Mouse (Mus musculus) kidney, adult 2 months (tissue): ENCODE results near the gene Clmp. TPM values are rescaled to one million over a fixed set of nuclear protein-coding genes. Genes with fewer than 3 reads are reported as not detected.

Source experiments
- DNase-seq: peaks from one replicate; pipeline ENCODE4 v3.0.0; 2021
- H3K27ac ChIP-seq: fragments of 200-500 bp; 2 replicates; pipeline ENCODE4 v1.5.1; 2012; ENCODE audit warnings: low read depth, low read length, control low read depth, inconsistent platforms; ENCODE audit not compliant: insufficient read depth
- H3K27me3 ChIP-seq: fragments of 200-500 bp; replicated peaks from 2 replicates; pipeline ENCODE4 v1.6.1; 2012; ENCODE audit warnings: mild to moderate bottlenecking, moderate library complexity, low read length, inconsistent platforms; ENCODE audit not compliant: control insufficient read depth, insufficient read depth
- H3K36me3 ChIP-seq: fragments of 200-500 bp; 2 replicates; pipeline ENCODE4 v1.6.1; 2012; ENCODE audit warnings: mild to moderate bottlenecking, moderate library complexity, low read length, inconsistent platforms; ENCODE audit not compliant: control insufficient read depth, insufficient read depth
- H3K4me1 ChIP-seq: fragments of 200-500 bp; 2 replicates; pipeline ENCODE4 v1.6.1; 2011; ENCODE audit warnings: low read length; ENCODE audit not compliant: control insufficient read depth, insufficient read depth
- H3K4me3 ChIP-seq: fragments of 200-500 bp; 2 replicates; pipeline ENCODE4 v1.5.1; 2011; ENCODE audit warnings: mild to moderate bottlenecking, low read depth, low read length, control low read depth; ENCODE audit not compliant: insufficient read depth
- CTCF ChIP-seq: fragments of 200-500 bp; conservative IDR thresholded peaks from 2 replicates; pipeline ENCODE4 v1.5.1; 2011; ENCODE audit warnings: low read depth, mild to moderate bottlenecking, control low read depth, low read length, moderate library complexity, mixed read lengths; ENCODE audit not compliant: insufficient read depth, insufficient read length
- POLR2A ChIP-seq: fragments of 200-500 bp; IDR thresholded peaks from one replicate; pipeline ENCODE4 v1.6.1; 2011; ENCODE audit warnings: low read depth, low read length, control low read depth
- WGBS: fragments of 180-500 bp; shearing (Covaris S2); methylation state at CpG from one replicate; pipeline ENCODE4 v1.1.7; 2018; 5-methylcytosine and 5-hydroxymethylcytosine counted together
- polyA plus RNA-seq: library from polyadenylated mRNA; depleted of rRNA; stranded (reverse); fragments of >200 nt; gene quantifications from 2 replicates; pipeline ENCODE4 v1.2.3, GENCODE M21; 2012

Gene Clmp
- polyA plus RNA-seq, 1 experiment: 4.5 TPM

GRCm38 (mm10) chr9:40808061-40808906, 122.5 kb downstream of the Clmp start:
- 59% methylated on average over 16 of the region's 16 CpGs for WGBS
- peak overlapping the region; percentile 46; the same call in 1 of the 2 replicates for H3K27ac ChIP-seq
- no peak for TF ChIP-seq POLR2A
- peaks cover 18% of the 10 kb centered on the region for H3K36me3 ChIP-seq
- H3K4me3 ChIP-seq: no peak overlapping the region
- peaks cover 13% of the 10 kb centered on the region for H3K4me1 ChIP-seq
- DNase-seq: no peak
- H3K27me3 ChIP-seq: no peaks in the 10 kb centered on the region

- 72% methylated on average over 8 of the region's 8 CpGs for WGBS
- no peak overlapping the region for H3K27ac ChIP-seq
Measured at GRCm38 (mm10) chr9:40808907-40809280, 123.1 kb downstream of the Clmp start.

GRCm38 (mm10) chr9:40811860-40812259, 126.1 kb downstream of the Clmp start:
- no peak for DNase-seq
- TF ChIP-seq CTCF (peak; percentile 27), POLR2A (no peak)
- H3K4me1 ChIP-seq: no peaks in the 10 kb centered on the region; the same call in 1 of the 2 replicates
- no peaks in the 10 kb centered on the region; the same call in 1 of the 2 replicates for H3K36me3 ChIP-seq
- H3K27ac ChIP-seq: no peak overlapping the region
- no peaks in the 10 kb centered on the region for H3K27me3 ChIP-seq
- H3K4me3 ChIP-seq: no peak overlapping the region
- WGBS: 62% methylated on average over 2 of the region's 2 CpGs

More at GRCm38 (mm10) chr9:40808907-40809280, 123.1 kb downstream of the Clmp start:
- no peak for DNase-seq
- H3K4me3 ChIP-seq: no peak overlapping the region
- no peaks in the 10 kb centered on the region for H3K27me3 ChIP-seq
- TF ChIP-seq POLR2A (no peak), CTCF (no peak)
- peaks cover 10% of the 10 kb centered on the region for H3K4me1 ChIP-seq
- H3K36me3 ChIP-seq: peaks cover 13% of the 10 kb centered on the region

- no peaks in the 10 kb centered on the region for H3K27me3 ChIP-seq
- H3K4me3 ChIP-seq: no peak overlapping the region
- DNase-seq: no peak
- H3K4me1 ChIP-seq: no peaks in the 10 kb centered on the region
- H3K27ac ChIP-seq: no peak overlapping the region
- 84% methylated on average over 7 of the region's 7 CpGs for WGBS
- H3K36me3 ChIP-seq: no peaks in the 10 kb centered on the region; the same call in 1 of the 2 replicates
- TF ChIP-seq POLR2A (no peak), CTCF (no peak)
Measured at GRCm38 (mm10) chr9:40814060-40814459, 128.3 kb downstream of the Clmp start.

- TF ChIP-seq CTCF: no peak
- no peak for TF ChIP-seq POLR2A
- Histone ChIP-seq H3K4me1 (no peaks in the 10 kb centered on the region), H3K4me3 (no peak overlapping the region), H3K36me3 (no peaks in the 10 kb centered on the region), H3K27me3 (no peaks in the 10 kb centered on the region), H3K27ac (no peak overlapping the region)
- 84% methylated on average over 5 of the region's 5 CpGs for WGBS
- DNase-seq: no peak
Measured at GRCm38 (mm10) chr9:40817325-40818028, 131.7 kb downstream of the Clmp start.

- DNase-seq: peak; percentile 63
Measured at GRCm38 (mm10) chr9:40825601-40826000, 139.8 kb downstream of the Clmp start.

GRCm38 (mm10) chr9:40827366-40827765, 141.6 kb downstream of the Clmp start:
- Histone ChIP-seq H3K4me1 (no peaks in the 10 kb centered on the region), H3K4me3 (no peak overlapping the region), H3K36me3 (no peaks in the 10 kb centered on the region), H3K27me3 (no peaks in the 10 kb centered on the region), H3K27ac (no peak overlapping the region)
- 91% methylated on average over 4 of the region's 4 CpGs for WGBS
- DNase-seq: no peak
- TF ChIP-seq CTCF: no peak
- TF ChIP-seq POLR2A: no peak

More at GRCm38 (mm10) chr9:40825601-40826000, 139.8 kb downstream of the Clmp start:
- no peaks in the 10 kb centered on the region for H3K36me3 ChIP-seq
- H3K27me3 ChIP-seq: no peaks in the 10 kb centered on the region
- no peak overlapping the region for H3K4me3 ChIP-seq
- TF ChIP-seq CTCF (no peak), POLR2A (no peak)
- 38% methylated on average over 6 of the region's 6 CpGs for WGBS
- H3K4me1 ChIP-seq: no peaks in the 10 kb centered on the region
- H3K27ac ChIP-seq: no peak overlapping the region
